Mouse (Mus musculus) MEL (cell line): ENCODE measurements around the gene Syt3. TPM values are rescaled to one million over a fixed set of nuclear protein-coding genes. Genes with fewer than 3 reads are reported as not detected.

ENCODE experiments used
- DNase-seq: peaks from one replicate; pipeline ENCODE4 v3.0.0; 2011; ENCODE audit warnings: low read depth, low spot score
- H3K27ac ChIP-seq: 2 replicates; pipeline ENCODE4 v1.5.1; 2012; ENCODE audit warnings: low read depth, mild to moderate bottlenecking, control low read depth, low read length, moderate library complexity; ENCODE audit not compliant: control insufficient read depth
- H3K27me3 ChIP-seq, 2 experiments: fragments of 150-350 bp in 1 of 2; sonication (generic) in 1 of 2; 2 replicates each; pipeline ENCODE4 v1.6.1; 2012; ENCODE audit warnings: low read length in 2 of 2, mild to moderate bottlenecking in 2 of 2, improper control_type of control experiment in 1 of 2, moderate library complexity in 1 of 2; ENCODE audit not compliant: insufficient read depth in 2 of 2, control insufficient read depth in 1 of 2
- H3K36me3 ChIP-seq, 2 experiments: 2 replicates each; pipeline ENCODE4 v1.6.1; 2012 to 2014; ENCODE audit warnings: low read length in 2 of 2, improper control_type of control experiment in 1 of 2, inconsistent platforms in 1 of 2, mild to moderate bottlenecking in 1 of 2; ENCODE audit not compliant: insufficient read depth in 2 of 2, control insufficient read depth in 1 of 2
- H3K4me1 ChIP-seq, 2 experiments: fragments of 150-350 bp in 1 of 2; sonication (generic) in 1 of 2; 2 replicates each; pipeline ENCODE4 v1.6.1; 2012; ENCODE audit warnings: low read length in 2 of 2, improper control_type of control experiment in 1 of 2, mild to moderate bottlenecking in 1 of 2; ENCODE audit not compliant: insufficient read depth in 2 of 2, control insufficient read depth in 1 of 2
- H3K4me3 ChIP-seq, 2 experiments: fragments of 150-350 bp in 1 of 2; sonication (generic) in 1 of 2; 2 replicates each; pipeline ENCODE4 v1.5.1; 2012; ENCODE audit warnings: low read depth in 2 of 2, low read length in 2 of 2, mild to moderate bottlenecking in 2 of 2, moderate library complexity in 2 of 2, control low read depth in 1 of 2, improper control_type of control experiment in 1 of 2; ENCODE audit not compliant: control insufficient read depth in 1 of 2, insufficient read depth in 1 of 2
- H3K79me2 ChIP-seq: 2 replicates; pipeline ENCODE4 v1.6.1; 2012; ENCODE audit warnings: mild to moderate bottlenecking, low read length, moderate library complexity; ENCODE audit not compliant: control insufficient read depth, poor library complexity, insufficient read depth
- H3K9ac ChIP-seq: 2 replicates; pipeline ENCODE4 v1.6.1; 2012; ENCODE audit warnings: low read depth, mild to moderate bottlenecking, control low read depth, low read length, moderate library complexity; ENCODE audit not compliant: control insufficient read depth, poor library complexity, severe bottlenecking
- H3K9me3 ChIP-seq: fragments of 150-350 bp; sonication (generic); replicated peaks from 2 replicates; pipeline ENCODE4 v1.6.1; 2012; ENCODE audit warnings: mild to moderate bottlenecking, low read length, improper control_type of control experiment, moderate library complexity; ENCODE audit not compliant: insufficient read depth
- CHD1 ChIP-seq: IDR thresholded peaks from 2 replicates; pipeline ENCODE4 v1.6.1; 2012; ENCODE audit warnings: low read depth, mild to moderate bottlenecking, inconsistent platforms, low read length, improper control_type of control experiment
- ELF1 ChIP-seq: IDR thresholded peaks from 2 replicates; pipeline ENCODE4 v1.6.1; 2014; ENCODE audit warnings: low read depth, mild to moderate bottlenecking, inconsistent platforms, low read length, improper control_type of control experiment, moderate library complexity
- GABPA ChIP-seq: IDR thresholded peaks from 2 replicates; pipeline ENCODE4 v1.6.1; 2012; ENCODE audit warnings: low read depth, mild to moderate bottlenecking, inconsistent platforms, low read length, improper control_type of control experiment, moderate library complexity
- HCFC1 ChIP-seq: IDR thresholded peaks from 2 replicates; pipeline ENCODE4 v1.6.1; 2012; ENCODE audit warnings: low read depth, mild to moderate bottlenecking, inconsistent platforms, low read length, improper control_type of control experiment, moderate library complexity
- JUND ChIP-seq: IDR thresholded peaks from 2 replicates; pipeline ENCODE4 v1.6.1; 2011; ENCODE audit warnings: low read depth, mild to moderate bottlenecking, improper control_type of control experiment, low read length
- KAT2A ChIP-seq: conservative IDR thresholded peaks from 2 replicates; pipeline ENCODE4 v1.6.1; 2012; ENCODE audit warnings: low read depth, low read length, improper control_type of control experiment, inconsistent platforms
- MAFK ChIP-seq: IDR thresholded peaks from 2 replicates; pipeline ENCODE4 v1.6.1; 2011; ENCODE audit warnings: low read depth, mild to moderate bottlenecking, low read length, improper control_type of control experiment, borderline replicate concordance
- MAX ChIP-seq: IDR thresholded peaks from 2 replicates; pipeline ENCODE4 v1.6.1; 2011; ENCODE audit warnings: low read length, improper control_type of control experiment
- MAZ ChIP-seq: IDR thresholded peaks from 2 replicates; pipeline ENCODE4 v1.6.1; 2012; ENCODE audit warnings: low read depth, mild to moderate bottlenecking, inconsistent platforms, low read length, improper control_type of control experiment
- MEF2A ChIP-seq: IDR thresholded peaks from 2 replicates; pipeline ENCODE4 v1.6.1; 2014; ENCODE audit warnings: low read depth, mild to moderate bottlenecking, inconsistent platforms, low read length, improper control_type of control experiment; ENCODE audit not compliant: poor library complexity, insufficient replicate concordance, severe bottlenecking; ENCODE audit errors: extremely low read depth
- MYC ChIP-seq: IDR thresholded peaks from 2 replicates; pipeline ENCODE4 v1.6.1; 2011; ENCODE audit warnings: low read depth, mild to moderate bottlenecking, low read length, improper control_type of control experiment, moderate library complexity
- NELFE ChIP-seq: IDR thresholded peaks from 2 replicates; pipeline ENCODE4 v1.6.1; 2011; ENCODE audit warnings: low read depth, low read length, improper control_type of control experiment
- NRF1 ChIP-seq: IDR thresholded peaks from 2 replicates; pipeline ENCODE4 v1.6.1; 2014; ENCODE audit warnings: low read depth, mild to moderate bottlenecking, inconsistent platforms, low read length, improper control_type of control experiment, moderate library complexity; ENCODE audit not compliant: poor library complexity, insufficient read depth, severe bottlenecking
- POLR2A ChIP-seq, 2 experiments: IDR thresholded peaks; 2 replicates each; pipeline ENCODE4 v1.6.1; 2011 to 2012; ENCODE audit warnings: low read length in 2 of 2, mild to moderate bottlenecking in 2 of 2, control low read depth in 1 of 2, improper control_type of control experiment in 1 of 2, low read depth in 1 of 2, moderate library complexity in 1 of 2; ENCODE audit not compliant: control insufficient read depth in 1 of 2, insufficient read depth in 1 of 2, poor library complexity in 1 of 2
- RCOR1 ChIP-seq: IDR thresholded peaks from 2 replicates; pipeline ENCODE4 v1.6.1; 2012; ENCODE audit warnings: low read depth, mild to moderate bottlenecking, inconsistent platforms, low read length, improper control_type of control experiment
- SMC3 ChIP-seq: IDR thresholded peaks from 2 replicates; pipeline ENCODE4 v1.6.1; 2011; ENCODE audit warnings: low read depth, low read length, improper control_type of control experiment
- TCF12 ChIP-seq: IDR thresholded peaks from 2 replicates; pipeline ENCODE4 v1.6.1; 2014; ENCODE audit warnings: low read depth, mild to moderate bottlenecking, inconsistent platforms, low read length, improper control_type of control experiment, moderate library complexity
- UBTF ChIP-seq: IDR thresholded peaks from 2 replicates; pipeline ENCODE4 v1.6.1; 2012; ENCODE audit warnings: low read depth, mild to moderate bottlenecking, inconsistent platforms, low read length, improper control_type of control experiment, moderate library complexity, borderline replicate concordance; ENCODE audit not compliant: insufficient read depth
- ZC3H11A ChIP-seq: IDR thresholded peaks from 2 replicates; pipeline ENCODE4 v1.6.1; 2012; ENCODE audit warnings: low read depth, mild to moderate bottlenecking, inconsistent platforms, low read length, improper control_type of control experiment
- ZKSCAN1 ChIP-seq: IDR thresholded peaks from 2 replicates; pipeline ENCODE4 v1.6.1; 2012; ENCODE audit warnings: low read depth, mild to moderate bottlenecking, inconsistent platforms, low read length, improper control_type of control experiment, moderate library complexity
- ZMIZ1 ChIP-seq: IDR thresholded peaks from 2 replicates; pipeline ENCODE4 v1.6.1; 2012; ENCODE audit warnings: low read depth, mild to moderate bottlenecking, inconsistent platforms, low read length, improper control_type of control experiment, moderate library complexity
- polyA plus RNA-seq, 2 experiments: library from polyadenylated mRNA; stranded (reverse) in 1 of 2; unstranded in 1 of 2; fragments of >175 nt in 1 of 2; fragments of >200 nt in 1 of 2; gene quantifications; 2 replicates each; pipeline versions ENCODE4 v1.2.1 to v1.2.4; 2012; ENCODE audit warnings: low replicate concordance in 2 of 2, low read depth in 1 of 2; ENCODE audit not compliant: insufficient read length in 2 of 2, insufficient read depth in 1 of 2, missing spikeins in 1 of 2
- total RNA-seq: library from RNA; depleted of rRNA; stranded (reverse); fragments of 300-350 nt; gene quantifications from 2 replicates; pipeline ENCODE4 v1.2.3, GENCODE M21; 2012

Gene Syt3
- total and polyA plus RNA-seq, 3 experiments, result 0.08 to 0.56 TPM; not detected in 1

- TF ChIP-seq MEF2A (no peak), UBTF (no peak), TCF12 (no peak), MAZ (no peak), MYC (no peak), KAT2A (no peak), JUND (no peak), GABPA (no peak), NRF1 (no peak), NELFE (no peak), ZMIZ1 (no peak), MAX (no peak)
Observed at GRCm38 (mm10) chr7:44375793-44376192, 8.1 kb upstream of the Syt3 start.

GRCm38 (mm10) chr7:44378290-44378689 lies 5.6 kb upstream of the Syt3 start:
- Histone ChIP-seq H3K36me3 (no peaks in the 10 kb centered on the region; a peak in 1 of 4 replicates), H3K9me3 (no peaks in the 10 kb centered on the region), H3K4me3 (no peak overlapping the region), H3K9ac (no peak overlapping the region), H3K27ac (no peak overlapping the region), H3K79me2 (no peaks in the 10 kb centered on the region; the same call in 1 of the 2 replicates), H3K4me1 (no peaks in the 10 kb centered on the region), H3K27me3 (no peaks in the 10 kb centered on the region)
- TF ChIP-seq CHD1, result no peak
- TF ChIP-seq SMC3, result no peak
- no peak for TF ChIP-seq KAT2A
- no peak for TF ChIP-seq ZKSCAN1
- no peak for TF ChIP-seq HCFC1
- TF ChIP-seq MAFK, result no peak
- TF ChIP-seq UBTF, result no peak
- TF ChIP-seq POLR2A (IDR thresholded peaks at IDR 0.05; ENCODE audit: control insufficient read depth in 1 of 2, insufficient read depth in 1 of 2, low read depth in 1 of 2, low read length in 2 of 2, poor library complexity in 1 of 2), result no peak
- TF ChIP-seq ZC3H11A, result no peak
- TF ChIP-seq ELF1, result no peak
- no peak for TF ChIP-seq RCOR1
- no peak for DNase-seq

More at GRCm38 (mm10) chr7:44375793-44376192, 8.1 kb upstream of the Syt3 start:
- no peak overlapping the region for H3K27ac ChIP-seq
- no peak overlapping the region for H3K4me3 ChIP-seq
- H3K9ac ChIP-seq, result no peak overlapping the region
- no peaks in the 10 kb centered on the region for H3K4me1 ChIP-seq
- no peak for DNase-seq
- H3K36me3 ChIP-seq, result no peaks in the 10 kb centered on the region; a peak in 1 of 4 replicates
- H3K79me2 ChIP-seq, result no peaks in the 10 kb centered on the region; the same call in 1 of the 2 replicates
- no peaks in the 10 kb centered on the region for H3K27me3 ChIP-seq
- no peaks in the 10 kb centered on the region for H3K9me3 ChIP-seq
